10 mouse cellular contexts compared by ENCODE assay signal in the genomic region with DNA sequence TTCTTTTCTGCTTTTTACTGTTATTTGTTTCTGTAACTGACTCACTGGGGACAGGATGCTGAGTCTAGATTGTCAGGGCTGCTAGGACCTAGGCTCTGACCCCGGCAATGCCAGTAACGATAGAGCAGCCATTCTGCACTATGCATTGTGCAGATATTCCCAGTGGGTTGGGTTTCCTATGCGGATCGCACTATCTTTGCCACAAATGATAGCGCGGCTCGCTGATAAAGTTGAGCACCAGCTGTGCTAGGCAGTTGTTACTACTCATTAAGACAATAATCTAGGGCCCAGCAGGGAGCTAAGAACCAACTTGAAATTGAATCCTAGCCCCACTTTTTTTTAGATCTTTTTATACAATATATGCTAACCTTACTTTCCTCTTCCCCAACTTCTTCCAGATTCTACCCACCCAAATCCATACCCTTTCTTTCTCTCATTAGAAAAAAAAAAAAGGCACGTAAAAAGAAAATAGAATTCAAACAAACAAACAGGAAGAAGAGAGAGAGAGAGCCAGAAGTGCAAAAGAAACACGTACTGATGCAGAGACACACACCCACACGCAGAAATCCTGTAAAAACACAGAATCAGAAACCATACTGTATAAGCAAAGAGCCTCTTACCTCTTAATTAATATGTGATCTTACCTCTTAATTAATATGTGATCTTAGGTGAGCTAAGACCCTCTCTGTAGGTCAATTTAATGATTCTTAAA.
DNase-seq lines count a peak whose midpoint lies in the region; ATAC-seq and TF ChIP-seq lines count a peak whose summit lies in the region.
"Had no signal": no experiment of that assay in that cellular context is flagged by ENCODE, and none has a peak within 500 bp of the region (broad histone marks: within the 10 kb centered on the region; RNA-seq: fewer than 3 reads in every experiment).

No protein-coding gene starts in this region.

- 0 out of 2 replicates have a peak, but pooled peaks cover 5% of the 10 kb centered on the region for H3K4me1 ChIP-seq in forebrain, postnatal 0 days (ENCODE audit: insufficient read depth)
- H3K4me1 ChIP-seq in forebrain, embryonic 16.5 days (replicated peaks; ENCODE audit: control insufficient read depth, insufficient read depth, low read length), result peaks cover 5% of the 10 kb centered on the region
- H3K4me1 ChIP-seq in stomach, embryonic 15.5 days, result peaks cover 24% of the 10 kb centered on the region
- H3K4me1 ChIP-seq in stomach, postnatal 0 days (replicated peaks; ENCODE audit: control insufficient read depth, insufficient read depth), result no peaks in the 10 kb centered on the region
- H3K4me1 ChIP-seq in limb, embryonic 14.5 days (ENCODE audit: control insufficient read depth, insufficient read depth, low read length), result peaks cover 32% of the 10 kb centered on the region
- peaks cover 14% of the 10 kb centered on the region; the same call in 1 of the 2 replicates for H3K4me1 ChIP-seq in small intestine, adult 2 months (ENCODE audit: control insufficient read depth, insufficient read depth, insufficient read length, low read length)

- no peak for DNase-seq in forebrain, postnatal 0 days
- no peak for DNase-seq in stomach, postnatal 0 days (ENCODE audit: low spot score)
- DNase-seq in limb, embryonic 14.5 days (ENCODE audit: low spot score), result no peak
- DNase-seq in frontal cortex, postnatal 36 days (ENCODE audit: low spot score in 2 of 2), result no peak
- DNase-seq: kidney, adult 8-10 months; lung, postnatal 4 days had no signal

- no peak for TF ChIP-seq CTCF in forebrain, postnatal 0 days (IDR thresholded peaks at IDR 0.05; ENCODE audit: low read depth)
- no peak for TF ChIP-seq CTCF in stomach, postnatal 0 days (IDR thresholded peaks at IDR 0.05; ENCODE audit: low read depth)
- no peak for TF ChIP-seq CTCF in small intestine, adult 2 months (IDR thresholded peaks at IDR 0.05; ENCODE audit: extremely low read depth, insufficient read length, insufficient replicate concordance, low read depth, low read length)

- 0 out of 2 replicates have a peak overlapping the region, but pooled peaks have one; percentile 54 for H3K4me2 ChIP-seq in forebrain, postnatal 0 days (ENCODE audit: low read depth)
- H3K4me2 ChIP-seq in forebrain, embryonic 16.5 days (ENCODE audit: low read length), result no peak overlapping the region
- H3K4me2 ChIP-seq in stomach, embryonic 15.5 days, result 0 out of 2 replicates have a peak overlapping the region, but pooled peaks have one; percentile 49
- no peak overlapping the region for H3K4me2 ChIP-seq in stomach, postnatal 0 days (replicated peaks; ENCODE audit: low read depth)
- no peak overlapping the region for H3K4me2 ChIP-seq in limb, embryonic 14.5 days (replicated peaks; ENCODE audit: low read depth, low read length, severe bottlenecking)

- TF ChIP-seq EP300 in stomach, postnatal 0 days (optimal IDR thresholded peaks at IDR 0.05), result no peak

- no peak overlapping the region for H3K4me3 ChIP-seq in forebrain, postnatal 0 days (ENCODE audit: low read depth, low read length)
- H3K4me3 ChIP-seq in forebrain, embryonic 16.5 days (replicated peaks; ENCODE audit: low read length), result no peak overlapping the region
- H3K4me3 ChIP-seq in stomach, embryonic 15.5 days (replicated peaks), result no peak overlapping the region
- H3K4me3 ChIP-seq in stomach, postnatal 0 days (ENCODE audit: low read depth, low read length), result no peak overlapping the region
- no peak overlapping the region for H3K4me3 ChIP-seq in limb, embryonic 14.5 days (replicated peaks; ENCODE audit: low read length)
- H3K4me3 ChIP-seq in small intestine, adult 2 months (ENCODE audit: low read depth, low read length), result no peak overlapping the region

- H3K27ac ChIP-seq in forebrain, postnatal 0 days (ENCODE audit: low read depth, low read length), result no peak overlapping the region
- no peak overlapping the region for H3K27ac ChIP-seq in forebrain, embryonic 16.5 days (ENCODE audit: low read length)
- no peak overlapping the region; the same call in 1 of the 2 replicates for H3K27ac ChIP-seq in stomach, embryonic 15.5 days
- no peak overlapping the region for H3K27ac ChIP-seq in stomach, postnatal 0 days (replicated peaks)
- H3K27ac ChIP-seq in limb, embryonic 14.5 days (replicated peaks; ENCODE audit: low read depth, low read length), result peak overlapping the region; percentile 79; the same call in 1 of the 2 replicates
- H3K27ac ChIP-seq in small intestine, adult 2 months (ENCODE audit: insufficient read depth, low read depth, low read length), result peak overlapping the region; percentile 52; the same call in 1 of the 2 replicates

- no peaks in the 10 kb centered on the region for H3K36me3 ChIP-seq in forebrain, postnatal 0 days (ENCODE audit: insufficient read depth)
- no peaks in the 10 kb centered on the region for H3K36me3 ChIP-seq in forebrain, embryonic 16.5 days (ENCODE audit: control insufficient read depth, insufficient read depth)
- H3K36me3 ChIP-seq in stomach, embryonic 15.5 days, result no peaks in the 10 kb centered on the region
- no peaks in the 10 kb centered on the region for H3K36me3 ChIP-seq in stomach, postnatal 0 days (ENCODE audit: control insufficient read depth, insufficient read depth, low read length)
- H3K36me3 ChIP-seq in limb, embryonic 14.5 days (ENCODE audit: control insufficient read depth, insufficient read depth, low read length), result no peaks in the 10 kb centered on the region
- H3K36me3 ChIP-seq in small intestine, adult 2 months (ENCODE audit: control insufficient read depth, insufficient read depth, low read length), result no peaks in the 10 kb centered on the region

- no peak overlapping the region for H3K9ac ChIP-seq in forebrain, postnatal 0 days
- H3K9ac ChIP-seq in forebrain, embryonic 16.5 days (replicated peaks; ENCODE audit: low read depth, low read length), result no peak overlapping the region
- H3K9ac ChIP-seq in stomach, embryonic 15.5 days, result no peak overlapping the region
- H3K9ac ChIP-seq in stomach, postnatal 0 days (ENCODE audit: low read length), result no peak overlapping the region
- no peak overlapping the region for H3K9ac ChIP-seq in limb, embryonic 14.5 days (ENCODE audit: low read depth, low read length, severe bottlenecking)

- H3K9me3 ChIP-seq in forebrain, postnatal 0 days (ENCODE audit: low read length), result no peaks in the 10 kb centered on the region
- H3K9me3 ChIP-seq in forebrain, embryonic 16.5 days (ENCODE audit: control insufficient read depth, low read length), result no peaks in the 10 kb centered on the region
- no peaks in the 10 kb centered on the region for H3K9me3 ChIP-seq in stomach, embryonic 15.5 days
- H3K9me3 ChIP-seq in stomach, postnatal 0 days (ENCODE audit: control insufficient read depth, low read length), result no peaks in the 10 kb centered on the region
- H3K9me3 ChIP-seq in limb, embryonic 14.5 days (ENCODE audit: control insufficient read depth, low read length), result no peaks in the 10 kb centered on the region

- 73% methylated on average over 10 of the region's 10 CpGs for WGBS in forebrain, postnatal 0 days
- WGBS in forebrain, embryonic 16.5 days, result 68% methylated on average over 10 of the region's 10 CpGs
- WGBS in stomach, embryonic 15.5 days, result 71% methylated on average over 10 of the region's 10 CpGs
- 69% methylated on average over 10 of the region's 10 CpGs for WGBS in stomach, postnatal 0 days
- WGBS in limb, embryonic 14.5 days, result 68% methylated on average over 10 of the region's 10 CpGs
- 38% methylated on average over 10 of the region's 10 CpGs for WGBS in small intestine, adult 2 months

- ATAC-seq in forebrain, postnatal 0 days, result no peak
- ATAC-seq in forebrain, embryonic 16.5 days, result no peak
- ATAC-seq in stomach, embryonic 15.5 days (ENCODE audit: insufficient read depth, low FRiP score, low read depth), result no peak
- ATAC-seq in stomach, postnatal 0 days (ENCODE audit: low FRiP score, low TSS enrichment), result no peak
- no peak for ATAC-seq in limb, embryonic 14.5 days (ENCODE audit: low FRiP score, low read depth)
- ATAC-seq in frontal cortex, adult (ENCODE audit: low TSS enrichment), result no peak

- no peaks in the 10 kb centered on the region for H3K27me3 ChIP-seq in forebrain, postnatal 0 days (ENCODE audit: insufficient read depth, low read length)
- H3K27me3 ChIP-seq in forebrain, embryonic 16.5 days (replicated peaks; ENCODE audit: control insufficient read depth, insufficient read depth, low read length), result no peaks in the 10 kb centered on the region
- H3K27me3 ChIP-seq in stomach, embryonic 15.5 days (replicated peaks), result no peaks in the 10 kb centered on the region
- no peaks in the 10 kb centered on the region for H3K27me3 ChIP-seq in stomach, postnatal 0 days (ENCODE audit: control insufficient read depth, insufficient read depth, low read length)
- no peaks in the 10 kb centered on the region for H3K27me3 ChIP-seq in limb, embryonic 14.5 days (ENCODE audit: control insufficient read depth, insufficient read depth, low read length)
- H3K27me3 ChIP-seq in small intestine, adult 2 months (ENCODE audit: control insufficient read depth, insufficient read depth, low read length), result no peaks in the 10 kb centered on the region

- TF ChIP-seq POLR2A in limb, embryonic 14.5 days (IDR thresholded peaks at IDR 0.05; ENCODE audit: borderline replicate concordance, extremely low read depth, insufficient read depth, insufficient read length), result no peak
- no peak for TF ChIP-seq POLR2A in small intestine, adult 2 months (IDR thresholded peaks at IDR 0.05; ENCODE audit: low read depth, low read length)

Comparison
In these comparisons a context has a peak if more than half of its experiments do, and no peak if none do; other contexts are left out.
1. H3K4me2 ChIP-seq: peak in forebrain, postnatal 0 days (single experiment) and stomach, embryonic 15.5 days (single experiment); none in forebrain, embryonic 16.5 days (single experiment), stomach, postnatal 0 days (single experiment) and limb, embryonic 14.5 days (single experiment).
2. H3K27ac ChIP-seq: peak in limb, embryonic 14.5 days (single experiment) and small intestine, adult 2 months (single experiment); none in forebrain, postnatal 0 days (single experiment), forebrain, embryonic 16.5 days (single experiment), stomach, embryonic 15.5 days (single experiment) and stomach, postnatal 0 days (single experiment).